Mouse (Mus musculus): ENCODE results near the gene Zdhhc14. TPM values are rescaled to one million over a fixed set of nuclear protein-coding genes. Genes with fewer than 3 reads are reported as not detected.
A peak's percentile ranks its signal among the peaks of the same experiment; 100 is the strongest.

Gene Zdhhc14
- polyA plus RNA-seq, 1 experiment, result 0.86 TPM

- H3K27me3 ChIP-seq (ENCODE audit: control insufficient read depth, insufficient read depth, insufficient read length), result no peaks in the 10 kb centered on the region
- H3K4me2 ChIP-seq (ENCODE audit: low read depth), result no peak overlapping the region
- TF ChIP-seq CEBPB (IDR thresholded peaks at IDR 0.05; ENCODE audit: insufficient read depth, poor library complexity, severe bottlenecking) (no peak), TCF12 (IDR thresholded peaks at IDR 0.05; ENCODE audit: insufficient read depth, poor library complexity, severe bottlenecking) (no peak), REST (IDR thresholded peaks at IDR 0.05; ENCODE audit: insufficient read depth, insufficient read length) (no peak), TCF3 (IDR thresholded peaks at IDR 0.05; ENCODE audit: insufficient read length, low read depth) (no peak), SRF (IDR thresholded peaks at IDR 0.05; ENCODE audit: control insufficient read depth, insufficient read length, low read depth) (no peak), E2F4 (IDR thresholded peaks at IDR 0.05; ENCODE audit: insufficient read depth) (no peak), MYOD1 (IDR thresholded peaks at IDR 0.05; ENCODE audit: control insufficient read depth in 1 of 3, insufficient read length in 2 of 3, low read depth in 2 of 3) (no peak), MAX (IDR thresholded peaks at IDR 0.05; ENCODE audit: low read depth) (no peak), POLR2A (IDR thresholded peaks at IDR 0.05; ENCODE audit: insufficient read length, low read depth) (no peak), USF1 (IDR thresholded peaks at IDR 0.05; ENCODE audit: low read depth) (no peak), MYOG (IDR thresholded peaks at IDR 0.05; ENCODE audit: control insufficient read depth in 1 of 3, insufficient read depth in 1 of 3, insufficient read length in 2 of 3, low read depth in 2 of 3) (no peak), POLR2AphosphoS2 (IDR thresholded peaks at IDR 0.05; ENCODE audit: insufficient read length, low read depth) (no peak)
- H3ac ChIP-seq (ENCODE audit: control insufficient read depth, insufficient read length), result no peak overlapping the region
- no peaks in the 10 kb centered on the region for H3K36me3 ChIP-seq (ENCODE audit: control insufficient read depth, insufficient read depth)
- no peak overlapping the region for H3K4me3 ChIP-seq
- H3K79me2 ChIP-seq (ENCODE audit: control insufficient read depth, insufficient read depth), result no peaks in the 10 kb centered on the region
These were observed 275.9 kb downstream of the Zdhhc14 start for GRCm38 (mm10) chr17:5768164-5768705.

GRCm38 (mm10) chr17:5768810-5769520 is 276.6 kb downstream of the Zdhhc14 start:
- H3K79me2 ChIP-seq (ENCODE audit: control insufficient read depth, insufficient read depth), result no peaks in the 10 kb centered on the region
- H3K4me3 ChIP-seq, result no peak overlapping the region
- H3K36me3 ChIP-seq (ENCODE audit: control insufficient read depth, insufficient read depth), result no peaks in the 10 kb centered on the region
- H3K4me2 ChIP-seq (ENCODE audit: low read depth), result no peak overlapping the region
- H3K27me3 ChIP-seq (ENCODE audit: control insufficient read depth, insufficient read depth, insufficient read length), result no peaks in the 10 kb centered on the region
- TF ChIP-seq SRF (IDR thresholded peaks at IDR 0.05; ENCODE audit: control insufficient read depth, insufficient read length, low read depth) (no peak), TCF12 (IDR thresholded peaks at IDR 0.05; ENCODE audit: insufficient read depth, poor library complexity, severe bottlenecking) (no peak), REST (IDR thresholded peaks at IDR 0.05; ENCODE audit: insufficient read depth, insufficient read length) (no peak), MAX (IDR thresholded peaks at IDR 0.05; ENCODE audit: low read depth) (no peak), MYOD1 (IDR thresholded peaks at IDR 0.05; ENCODE audit: control insufficient read depth in 1 of 3, insufficient read length in 2 of 3, low read depth in 2 of 3) (no peak), E2F4 (IDR thresholded peaks at IDR 0.05; ENCODE audit: insufficient read depth) (no peak), TCF3 (IDR thresholded peaks at IDR 0.05; ENCODE audit: insufficient read length, low read depth) (no peak), CEBPB (IDR thresholded peaks at IDR 0.05; ENCODE audit: insufficient read depth, poor library complexity, severe bottlenecking) (no peak), POLR2AphosphoS2 (IDR thresholded peaks at IDR 0.05; ENCODE audit: insufficient read length, low read depth) (no peak), USF1 (IDR thresholded peaks at IDR 0.05; ENCODE audit: low read depth) (no peak), POLR2A (IDR thresholded peaks at IDR 0.05; ENCODE audit: insufficient read length, low read depth) (no peak), MYOG (IDR thresholded peaks at IDR 0.05; ENCODE audit: control insufficient read depth in 1 of 3, insufficient read depth in 1 of 3, insufficient read length in 2 of 3, low read depth in 2 of 3) (no peak)
- H3ac ChIP-seq (ENCODE audit: control insufficient read depth, insufficient read length), result no peak overlapping the region

DNA sequence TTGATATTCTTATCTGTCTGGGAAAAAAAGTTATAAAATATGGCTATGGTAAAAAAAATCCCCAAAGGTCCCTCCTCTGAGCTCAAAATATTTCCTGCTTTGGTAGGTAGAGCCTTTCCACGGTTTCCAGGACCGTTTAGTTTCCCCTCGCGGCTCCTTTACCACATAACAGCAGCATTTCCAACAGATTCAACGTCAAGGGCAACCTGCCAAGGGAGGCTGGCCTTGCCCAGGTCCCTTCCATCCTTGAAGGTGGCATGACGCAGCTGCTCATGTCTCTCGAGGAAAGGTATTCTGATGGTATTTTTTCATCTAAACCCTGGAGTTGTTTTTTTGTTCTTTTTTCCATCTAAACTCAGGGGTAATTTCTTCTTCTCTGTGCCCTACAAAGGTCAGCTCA is 277.4 kb downstream of the Zdhhc14 start:
- Histone ChIP-seq H3K4me2 (ENCODE audit: low read depth) (peak overlapping the region; percentile 82), H3ac (ENCODE audit: control insufficient read depth, insufficient read length) (no peak overlapping the region), H3K79me2 (ENCODE audit: control insufficient read depth, insufficient read depth) (no peaks in the 10 kb centered on the region), H3K36me3 (ENCODE audit: control insufficient read depth, insufficient read depth) (no peaks in the 10 kb centered on the region), H3K4me3 (peak overlapping the region; percentile 6), H3K27me3 (ENCODE audit: control insufficient read depth, insufficient read depth, insufficient read length) (no peaks in the 10 kb centered on the region)
- TF ChIP-seq MYOD1 (IDR thresholded peaks at IDR 0.05; ENCODE audit: control insufficient read depth in 1 of 3, insufficient read length in 2 of 3, low read depth in 2 of 3) (peak in 1 of 3 experiments; percentile 4), MAX (IDR thresholded peaks at IDR 0.05; ENCODE audit: low read depth) (no peak)

DNA sequence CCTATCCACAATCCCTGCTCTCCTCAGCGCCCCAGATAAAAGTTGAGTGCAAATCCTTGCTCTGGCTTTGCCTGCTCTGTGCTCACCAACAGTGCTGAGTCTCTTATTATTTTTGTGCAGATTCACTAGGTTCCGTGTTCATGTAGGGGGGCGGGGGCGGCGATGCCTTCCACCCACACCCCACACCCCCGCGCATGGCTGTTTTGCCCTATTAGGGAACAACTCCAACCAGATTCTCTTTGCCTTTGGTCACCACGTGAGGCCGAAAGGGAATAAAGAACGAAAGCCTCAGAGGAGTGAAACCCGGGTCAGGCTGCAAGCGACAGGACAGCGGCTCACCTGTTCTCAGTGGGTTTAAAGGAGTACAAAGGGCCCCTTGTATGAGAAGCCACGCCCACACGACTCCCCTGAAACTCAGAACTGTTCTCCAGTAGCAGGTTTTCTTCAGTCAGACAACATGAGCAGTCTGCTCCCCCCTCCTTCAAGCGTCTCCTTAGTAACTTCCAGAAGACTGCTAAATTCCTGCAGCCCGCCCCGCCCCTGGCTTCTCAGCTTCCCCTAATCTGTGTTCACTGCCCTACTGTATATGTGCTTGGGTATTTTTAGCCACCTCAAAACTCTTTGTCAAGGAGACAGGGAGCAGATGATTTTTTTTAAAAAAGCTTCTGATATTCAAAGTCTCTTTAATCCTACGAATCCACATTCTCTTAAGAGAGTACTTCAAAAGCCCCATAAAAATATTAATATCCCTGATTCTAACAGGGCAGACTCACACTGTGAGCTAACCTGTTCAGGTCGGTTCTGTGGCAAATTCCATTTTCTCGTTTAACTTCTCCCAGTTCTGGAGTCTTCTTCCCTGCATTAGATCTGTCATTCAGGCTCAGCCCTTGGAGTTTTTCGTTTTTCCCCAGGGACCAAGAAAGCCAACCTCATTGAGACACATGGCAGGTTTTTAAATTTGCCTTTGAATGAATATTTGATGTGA is 278.2 kb downstream of the Zdhhc14 start:
- no peaks in the 10 kb centered on the region for H3K27me3 ChIP-seq (ENCODE audit: control insufficient read depth, insufficient read depth, insufficient read length)
- peak overlapping the region; percentile 6 for H3K4me3 ChIP-seq
- no peaks in the 10 kb centered on the region for H3K36me3 ChIP-seq (ENCODE audit: control insufficient read depth, insufficient read depth)
- H3ac ChIP-seq (ENCODE audit: control insufficient read depth, insufficient read length), result no peak overlapping the region
- no peaks in the 10 kb centered on the region for H3K79me2 ChIP-seq (ENCODE audit: control insufficient read depth, insufficient read depth)
- H3K4me2 ChIP-seq (ENCODE audit: low read depth), result peak overlapping the region; percentile 82
- TF ChIP-seq POLR2AphosphoS2 (IDR thresholded peaks at IDR 0.05; ENCODE audit: insufficient read length, low read depth) (no peak), TCF12 (IDR thresholded peaks at IDR 0.05; ENCODE audit: insufficient read depth, poor library complexity, severe bottlenecking) (no peak), REST (IDR thresholded peaks at IDR 0.05; ENCODE audit: insufficient read depth, insufficient read length) (no peak), SRF (IDR thresholded peaks at IDR 0.05; ENCODE audit: control insufficient read depth, insufficient read length, low read depth) (peak; percentile 81), CEBPB (IDR thresholded peaks at IDR 0.05; ENCODE audit: insufficient read depth, poor library complexity, severe bottlenecking) (no peak), TCF3 (IDR thresholded peaks at IDR 0.05; ENCODE audit: insufficient read length, low read depth) (no peak), MYOD1 (IDR thresholded peaks at IDR 0.05; ENCODE audit: control insufficient read depth in 1 of 3, insufficient read length in 2 of 3, low read depth in 2 of 3) (no peak)
